Mouse (Mus musculus) ovary, postnatal 14 days (tissue): ENCODE data around the gene Paqr8.

ENCODE experiments used
- DNase-seq: peaks from one replicate; pipeline ENCODE4 v3.0.0; 2022; ENCODE audit warnings: low spot score

The Paqr8 gene

GRCm38 (mm10) chr1:20973389-20973788, 83.0 kb downstream of the Paqr8 start:
- DNase-seq, result no peak

GRCm38 (mm10) chr1:20974341-20975135, 84.1 kb downstream of the Paqr8 start:
- DNase-seq, result no peak

- DNase-seq, result no peak
Measured at GRCm38 (mm10) chr1:20980553-20980952, 90.1 kb downstream of the Paqr8 start.

GRCm38 (mm10) chr1:20981764-20982163, 91.4 kb downstream of the Paqr8 start:
- DNase-seq, result no peak

- DNase-seq, result no peak
Measured at GRCm38 (mm10) chr1:20984103-20984502, 93.7 kb downstream of the Paqr8 start.

GRCm38 (mm10) chr1:20984582-20984981, 94.2 kb downstream of the Paqr8 start:
- DNase-seq, result no peak

- no peak for DNase-seq
Measured at GRCm38 (mm10) chr1:20986378-20987056, 96.1 kb downstream of the Paqr8 start.
